Mouse (Mus musculus): ENCODE data around the gene Kirrel3.

Gene Kirrel3

GRCm38 (mm10) chr9:34995078-34995477 is 509.4 kb downstream of the Kirrel3 start:
- no peak for DNase-seq

GRCm38 (mm10) chr9:34995660-34996378 is 510.1 kb downstream of the Kirrel3 start:
- peak; percentile 17 for DNase-seq

GRCm38 (mm10) chr9:34997880-34998865 is 512.5 kb downstream of the Kirrel3 start:
- DNase-seq, result no peak

GRCm38 (mm10) chr9:35004113-35004512 is 518.4 kb downstream of the Kirrel3 start:
- no peak for DNase-seq

- DNase-seq, result no peak
These were observed 522.1 kb downstream of the Kirrel3 start for GRCm38 (mm10) chr9:35007697-35008341.

GRCm38 (mm10) chr9:35016762-35017161 is 531.1 kb downstream of the Kirrel3 start:
- DNase-seq, result no peak

- DNase-seq, result peak; percentile 61
These were observed 531.9 kb downstream of the Kirrel3 start for GRCm38 (mm10) chr9:35017563-35017962.

GRCm38 (mm10) chr9:35018056-35018455 is 532.4 kb downstream of the Kirrel3 start:
- DNase-seq, result no peak

GRCm38 (mm10) chr9:35019372-35019771 is 533.7 kb downstream of the Kirrel3 start:
- DNase-seq, result peak; percentile 65

- no peak for DNase-seq
These were observed 534.4 kb downstream of the Kirrel3 start for GRCm38 (mm10) chr9:35020015-35020653.

- DNase-seq, result no peak
These were observed 536.0 kb downstream of the Kirrel3 start for GRCm38 (mm10) chr9:35021744-35022143.

GRCm38 (mm10) chr9:35024591-35025496 is 539.1 kb downstream of the Kirrel3 start:
- DNase-seq, result no peak

- DNase-seq, result no peak
These were observed 540.6 kb downstream of the Kirrel3 start for GRCm38 (mm10) chr9:35026311-35026710.

- no peak for DNase-seq
These were observed 541.2 kb downstream of the Kirrel3 start for GRCm38 (mm10) chr9:35026897-35027311.

- DNase-seq, result no peak
These were observed 541.8 kb downstream of the Kirrel3 start for GRCm38 (mm10) chr9:35027382-35027997.

- no peak for DNase-seq
These were observed 545.1 kb downstream of the Kirrel3 start for GRCm38 (mm10) chr9:35030823-35031222.

GRCm38 (mm10) chr9:35032457-35032856 is 546.8 kb downstream of the Kirrel3 start:
- no peak for DNase-seq

- DNase-seq, result no peak
These were observed 549.4 kb downstream of the Kirrel3 start for GRCm38 (mm10) chr9:35035074-35035473.

GRCm38 (mm10) chr9:35038922-35039586 is 553.4 kb downstream of the Kirrel3 start:
- no peak for DNase-seq

- DNase-seq, result no peak
These were observed 554.2 kb downstream of the Kirrel3 start for GRCm38 (mm10) chr9:35039846-35040245.

GRCm38 (mm10) chr9:35041493-35041892 is 555.8 kb downstream of the Kirrel3 start:
- DNase-seq, result no peak

Measured in right cerebral cortex, postnatal 4 days (tissue).